Mouse (Mus musculus): ENCODE measurements around the gene Rgl1.

Rgl1 gene

DNA sequence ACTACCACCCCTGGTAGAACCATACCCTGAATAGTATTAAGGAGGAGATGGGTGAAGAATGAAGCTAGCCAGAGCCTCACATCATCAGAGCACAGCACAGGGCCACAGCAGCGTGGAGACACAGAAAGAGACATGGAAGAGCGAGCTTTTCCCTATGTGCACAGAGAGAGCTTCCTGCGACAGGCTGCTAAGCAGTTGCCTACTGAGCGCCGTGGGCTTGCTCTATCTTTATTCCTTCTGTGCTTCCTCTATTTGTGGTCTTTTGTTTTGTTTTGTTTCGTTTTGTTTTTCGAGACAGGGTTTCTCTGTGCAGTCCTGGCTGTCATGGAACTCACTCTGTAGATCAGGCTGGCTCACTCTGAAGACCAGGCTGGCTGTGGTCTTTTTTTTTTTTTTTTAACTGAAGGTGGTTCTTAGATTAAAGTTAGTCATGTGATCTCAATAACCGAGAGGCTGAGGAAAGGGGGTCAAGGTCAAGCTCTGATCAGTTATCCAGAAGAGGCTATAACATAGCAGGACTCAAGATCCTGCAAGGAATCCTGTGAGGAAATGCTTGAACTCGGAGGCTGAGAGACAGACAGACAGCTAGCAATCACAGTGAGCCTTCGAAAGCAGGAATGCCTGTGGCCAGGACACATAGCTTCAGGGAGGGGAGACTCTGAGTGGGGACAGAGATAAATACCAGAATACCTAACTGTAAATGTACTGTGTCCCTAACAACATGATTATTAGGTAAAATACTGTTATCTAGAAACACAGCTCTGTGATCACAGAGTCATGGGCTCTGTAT lies 150.0 kb downstream of the Rgl1 start:
- no peak for DNase-seq (ENCODE audit: low read depth, low spot score)

GRCm38 (mm10) chr1:152614743-152615380 lies 151.3 kb downstream of the Rgl1 start:
- no peak for DNase-seq (ENCODE audit: low read depth, low spot score)

- no peak for DNase-seq (ENCODE audit: low read depth, low spot score)
Observed at GRCm38 (mm10) chr1:152613158-152613857, 152.8 kb downstream of the Rgl1 start.

DNA sequence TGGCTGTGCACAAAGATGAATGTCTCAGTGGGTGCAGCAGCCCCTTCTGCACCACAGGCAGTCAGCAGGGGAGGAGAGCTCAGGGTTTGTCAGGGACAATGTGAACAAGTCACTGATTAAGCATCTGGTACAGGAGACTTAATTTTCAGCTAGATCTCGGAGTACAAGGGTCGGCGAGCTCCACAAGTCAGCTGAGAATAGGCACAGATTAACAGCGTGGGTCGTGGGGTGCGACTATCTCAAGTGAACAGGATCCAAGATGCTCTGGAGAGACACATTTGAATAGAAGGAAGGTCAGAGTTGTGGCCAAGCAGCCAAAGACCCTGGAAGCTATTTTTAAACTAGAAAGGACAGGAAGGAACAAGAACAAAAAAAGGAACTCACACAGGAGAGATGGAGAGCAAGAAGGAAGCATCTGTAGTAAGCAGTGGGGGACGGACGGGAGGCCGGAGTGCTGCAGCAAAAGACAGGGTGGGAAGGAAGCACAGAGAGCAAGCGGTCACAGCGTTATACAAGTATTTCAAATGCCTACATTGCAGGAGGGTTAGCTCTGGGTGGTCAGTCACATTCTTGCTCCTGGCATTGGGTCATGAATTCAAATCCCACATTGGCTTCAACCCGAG lies 153.5 kb downstream of the Rgl1 start:
- DNase-seq (ENCODE audit: low read depth, low spot score) = no peak

DNA sequence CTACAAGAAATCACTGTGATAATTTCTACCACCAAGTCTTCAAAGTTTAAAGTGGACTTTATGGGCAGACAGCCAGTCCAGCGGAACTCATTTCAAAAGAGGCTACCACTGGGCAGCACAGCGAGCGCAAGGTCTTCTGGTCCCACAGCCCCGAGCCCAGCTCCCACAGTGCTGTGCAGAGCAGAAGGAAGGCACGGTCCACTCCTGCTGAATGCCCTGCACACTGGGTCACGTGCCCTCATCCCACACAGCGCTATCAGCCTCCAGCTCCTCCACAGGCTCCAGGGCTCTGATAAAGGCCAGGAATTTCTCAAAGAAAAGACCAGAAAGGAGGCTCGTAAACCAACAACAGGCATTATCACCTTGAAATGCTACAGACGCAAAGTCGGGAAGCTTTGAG lies 156.6 kb downstream of the Rgl1 start:
- no peak for DNase-seq (ENCODE audit: low read depth, low spot score)

DNA sequence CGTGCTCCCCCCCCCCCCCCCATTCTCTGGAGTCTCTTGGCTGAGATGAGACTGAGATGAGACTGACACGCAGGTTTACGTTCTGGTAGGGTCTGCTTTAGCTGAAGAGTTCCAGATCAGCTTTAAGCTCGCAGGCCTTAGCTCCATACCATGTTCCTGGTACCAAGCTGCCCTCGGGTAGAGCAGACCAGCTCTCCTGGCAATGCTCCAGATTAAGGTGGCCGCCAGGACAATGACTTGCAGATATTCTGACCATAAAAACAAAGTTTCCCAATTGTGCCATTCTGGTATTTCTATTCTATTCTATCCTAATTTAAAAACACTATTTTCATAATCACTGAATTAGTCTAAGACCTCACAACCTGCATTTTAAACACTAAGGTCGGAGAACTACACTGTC lies 157.1 kb downstream of the Rgl1 start:
- DNase-seq (ENCODE audit: low read depth, low spot score) = no peak

- no peak for DNase-seq (ENCODE audit: low read depth, low spot score)
Observed at GRCm38 (mm10) chr1:152607765-152608164, 158.4 kb downstream of the Rgl1 start.

DNA sequence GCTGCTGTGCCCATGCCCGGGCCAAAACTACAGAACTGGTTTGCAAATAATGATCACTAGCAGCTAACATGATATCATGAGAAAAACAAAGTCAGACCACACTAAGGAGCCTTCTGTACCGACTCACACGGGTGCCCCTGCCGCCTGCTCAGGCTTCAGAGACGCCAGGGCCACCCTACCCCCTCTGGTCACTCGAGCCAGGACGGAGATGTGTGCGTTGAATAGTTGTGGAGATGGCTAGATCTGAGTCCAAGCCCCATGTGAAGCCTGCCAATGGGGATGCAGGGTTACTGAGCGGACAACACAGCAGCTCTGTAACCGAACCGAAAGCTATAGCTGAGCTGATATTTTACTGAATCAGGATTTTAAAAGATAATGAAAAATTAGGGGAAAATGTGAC lies 159.4 kb downstream of the Rgl1 start:
- DNase-seq (ENCODE audit: low read depth, low spot score) = no peak

- DNase-seq (ENCODE audit: low read depth, low spot score) = no peak
Observed at GRCm38 (mm10) chr1:152605895-152606625, 160.1 kb downstream of the Rgl1 start.

DNA sequence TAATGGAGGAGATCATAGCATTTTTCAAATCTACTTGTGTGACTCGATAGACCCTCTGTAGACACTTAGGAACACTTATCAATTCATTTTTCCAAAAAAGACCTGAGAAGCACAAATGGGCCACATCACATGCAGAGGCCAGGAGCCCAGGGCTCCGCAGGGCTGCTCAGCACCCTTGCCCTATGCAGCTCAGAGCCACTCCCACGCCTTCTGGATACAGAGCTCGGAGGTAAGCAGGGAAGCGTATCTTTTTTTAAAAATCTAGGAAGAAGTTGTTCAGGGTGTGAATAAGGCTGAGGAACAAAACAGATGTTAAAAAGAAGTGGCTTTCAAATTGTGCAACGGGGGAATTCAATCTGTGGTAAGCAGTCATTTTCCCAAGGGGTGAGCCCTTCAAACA lies 162.0 kb downstream of the Rgl1 start:
- no peak for DNase-seq (ENCODE audit: low read depth, low spot score)

GRCm38 (mm10) chr1:152603628-152604027 lies 162.5 kb downstream of the Rgl1 start:
- no peak for DNase-seq (ENCODE audit: low read depth, low spot score)

DNA sequence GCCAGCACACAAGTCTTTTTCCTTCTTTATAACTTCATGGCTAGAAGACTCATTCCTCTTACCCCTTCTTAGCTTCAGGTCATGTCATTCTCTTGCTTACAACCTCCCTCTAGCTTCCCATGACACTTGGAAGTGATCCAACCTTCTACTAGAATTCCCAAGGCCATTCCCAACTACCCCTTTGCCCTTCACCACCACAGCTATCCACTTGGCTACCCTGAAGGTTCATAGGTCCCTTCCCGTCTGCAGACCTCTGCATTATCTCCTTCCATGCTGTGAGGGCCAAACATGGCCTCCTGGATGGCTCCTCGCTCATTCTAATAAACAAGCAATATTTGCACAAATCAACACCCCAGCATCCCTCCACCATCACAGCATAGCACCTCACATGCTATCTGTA lies 165.7 kb downstream of the Rgl1 start:
- no peak for DNase-seq (ENCODE audit: low read depth, low spot score)

DNA sequence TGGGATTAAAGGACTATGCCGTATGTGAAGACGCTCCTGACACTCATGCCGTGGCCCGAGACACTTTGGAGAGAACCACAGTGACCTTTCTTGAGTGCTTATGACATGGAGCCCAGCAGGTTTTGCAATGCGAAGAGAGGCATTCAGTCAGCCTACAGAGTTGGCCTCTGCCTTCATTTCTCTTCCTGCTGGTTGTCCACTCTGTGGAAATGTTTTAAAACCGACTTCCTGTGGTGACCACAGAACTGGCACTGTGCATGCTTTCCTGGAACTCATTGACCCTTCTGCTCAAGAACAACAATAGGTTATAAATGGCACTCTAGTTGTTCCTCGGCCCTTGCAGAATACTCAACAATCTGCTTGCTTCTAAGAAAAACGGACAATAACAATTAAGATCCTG lies 166.8 kb downstream of the Rgl1 start:
- DNase-seq (ENCODE audit: low read depth, low spot score) = no peak

GRCm38 (mm10) chr1:152594690-152595089 lies 171.5 kb downstream of the Rgl1 start:
- no peak for DNase-seq (ENCODE audit: low read depth, low spot score)

DNA sequence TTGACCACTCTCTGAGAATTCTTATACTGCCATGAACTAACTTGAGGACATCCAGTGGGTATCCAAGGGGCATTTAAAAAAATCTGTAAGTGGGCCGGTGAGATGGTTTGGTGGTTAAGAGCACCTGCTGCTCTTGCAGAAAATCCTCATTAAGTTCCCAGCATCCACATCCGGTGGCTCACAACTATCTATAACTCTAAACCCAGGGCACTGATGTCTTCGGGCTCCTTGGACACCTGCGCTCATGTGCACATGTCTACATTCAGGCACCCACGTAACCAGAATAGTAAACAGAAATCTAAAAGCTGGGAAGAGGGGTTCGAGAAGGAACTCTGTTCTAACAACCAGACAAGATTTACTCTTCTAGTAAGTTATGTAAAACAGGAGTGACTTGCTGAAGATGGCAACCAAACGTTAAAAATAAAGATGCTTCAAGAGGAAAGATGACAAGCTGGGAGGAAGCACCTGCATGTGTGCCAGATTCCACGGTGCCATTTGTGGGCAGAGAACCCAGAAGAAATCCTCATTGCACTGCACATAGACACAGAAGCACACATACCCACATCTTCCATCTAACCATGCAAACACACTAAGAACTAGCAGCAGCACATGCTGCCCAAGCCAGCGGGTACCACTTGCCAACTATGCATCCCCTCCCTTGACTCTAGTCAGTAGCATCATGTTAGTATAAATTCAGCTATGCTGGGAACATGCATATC lies 172.2 kb downstream of the Rgl1 start:
- DNase-seq (ENCODE audit: low read depth, low spot score) = no peak

DNA sequence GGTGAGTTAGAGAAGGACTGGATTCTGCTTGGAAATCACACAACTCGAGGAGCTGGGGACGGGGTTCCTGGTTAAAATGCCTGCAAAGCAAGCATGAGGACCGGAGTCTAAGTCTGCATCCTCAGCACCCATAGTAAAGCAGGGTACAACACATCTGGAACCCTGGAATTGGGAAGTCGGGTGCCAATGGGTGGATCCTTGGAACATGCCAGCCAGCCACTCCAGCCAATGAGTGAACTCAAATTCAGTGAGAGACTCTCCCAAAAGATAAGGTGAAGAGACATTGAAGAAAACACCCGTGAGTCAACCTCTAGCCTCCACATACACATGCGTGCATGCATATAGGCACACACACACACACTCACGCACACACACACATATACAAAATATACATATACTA lies 172.8 kb downstream of the Rgl1 start:
- no peak for DNase-seq (ENCODE audit: low read depth, low spot score)

DNA sequence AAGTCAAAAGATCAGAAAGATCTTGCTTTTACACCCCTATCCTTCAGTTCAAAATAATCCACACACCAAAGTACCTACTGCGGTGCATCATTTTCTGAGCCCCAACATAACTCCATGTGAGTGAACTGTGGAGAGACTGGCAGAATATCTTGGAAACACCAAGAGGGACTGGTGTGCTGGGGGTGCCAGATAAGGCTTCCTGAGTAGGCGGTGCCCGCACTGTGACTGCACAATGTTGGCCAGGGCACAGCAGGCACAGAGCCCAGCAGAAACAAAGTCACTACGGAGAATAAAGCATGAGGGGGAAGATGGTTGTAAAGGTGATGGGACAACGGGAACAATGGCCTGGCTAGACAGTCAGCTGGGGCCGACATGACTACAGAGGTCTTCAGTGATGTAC lies 173.5 kb downstream of the Rgl1 start:
- no peak for DNase-seq (ENCODE audit: low read depth, low spot score)

DNA sequence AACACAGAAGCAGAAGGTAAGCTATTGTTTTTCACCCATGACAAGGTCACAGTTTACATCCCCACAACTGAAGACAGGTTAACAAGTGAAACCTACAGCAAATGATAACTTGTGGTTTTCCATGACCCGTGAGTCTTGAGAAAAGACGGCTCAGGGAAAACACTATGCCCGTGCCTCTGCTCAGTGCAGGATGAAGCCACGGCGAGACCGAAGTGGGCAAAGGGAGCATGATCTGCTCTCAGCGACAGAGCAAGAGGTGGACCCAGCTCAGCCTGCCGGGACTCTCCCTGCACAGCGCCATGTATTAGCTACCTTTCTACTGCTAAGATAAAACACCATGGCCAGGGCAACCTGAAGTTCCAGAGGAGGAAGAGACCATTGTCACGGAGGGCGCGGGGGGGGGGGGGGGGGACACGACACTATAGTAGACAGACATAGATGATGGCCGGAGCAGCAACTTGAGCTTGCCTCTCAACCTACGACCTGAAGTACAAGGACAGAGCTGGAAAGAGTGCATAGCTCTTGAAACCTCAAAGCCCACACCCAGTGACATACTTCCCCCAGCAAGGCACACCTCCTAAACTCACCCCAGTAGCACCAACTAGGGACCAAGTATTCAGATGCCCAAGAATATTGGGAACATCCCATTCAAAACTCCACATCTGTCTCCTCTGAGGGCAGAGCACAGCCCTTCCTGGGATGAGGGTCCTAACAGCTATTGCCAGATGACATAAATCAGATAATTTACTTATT lies 174.2 kb downstream of the Rgl1 start:
- DNase-seq (ENCODE audit: low read depth, low spot score) = no peak

- no peak for DNase-seq (ENCODE audit: low read depth, low spot score)
Observed at GRCm38 (mm10) chr1:152590321-152590720, 175.8 kb downstream of the Rgl1 start.

DNA sequence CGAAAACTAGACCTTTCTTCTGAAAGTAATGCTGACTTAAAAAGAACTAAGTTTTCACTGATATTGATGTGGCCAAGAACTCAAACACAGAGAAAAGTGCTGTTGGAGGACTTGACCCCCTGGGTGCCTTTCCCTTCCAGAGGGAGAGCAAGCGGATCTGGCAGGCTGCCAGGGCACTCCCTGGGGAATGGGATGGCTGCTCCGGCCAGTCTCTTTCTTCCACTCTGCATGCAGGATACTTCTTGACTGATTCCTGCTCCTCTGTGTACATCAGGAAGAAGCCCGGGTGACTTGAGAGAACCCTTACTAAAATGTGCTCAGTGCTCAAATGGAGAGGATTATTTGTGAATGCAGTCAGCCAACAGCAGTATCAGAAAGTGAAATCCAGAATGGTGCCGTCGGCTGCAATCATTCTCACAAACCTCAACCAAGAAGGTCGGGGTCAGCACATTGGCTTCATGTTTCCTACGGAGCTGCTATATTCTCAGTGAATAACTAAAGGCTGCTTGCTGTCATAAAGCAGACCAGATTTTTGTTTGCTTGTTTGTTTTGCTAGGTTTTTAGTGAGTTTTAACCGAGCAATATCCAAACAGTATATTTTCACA lies 176.7 kb downstream of the Rgl1 start:
- no peak for DNase-seq (ENCODE audit: low read depth, low spot score)
